Comparison of ENCODE assay signal across 7 mouse cellular contexts in genomic region chrX:162760958-162761515, GRCm38 (mm10). TPM values are rescaled to one million over a fixed set of nuclear protein-coding genes. Genes with fewer than 3 reads are reported as not detected.
DNase-seq lines count a peak whose midpoint lies in the region; ATAC-seq and TF ChIP-seq lines count a peak whose summit lies in the region.

No protein-coding gene starts in this region.

- peak overlapping the region; percentile 93 for H3K4me3 ChIP-seq in cerebellum, adult 2 months (replicated peaks; ENCODE audit: insufficient read depth, low read depth, low read length)
- peak overlapping the region; percentile 66 for H3K4me3 ChIP-seq in kidney, postnatal 0 days (replicated peaks; ENCODE audit: low read depth, low read length)
- H3K4me3 ChIP-seq in stomach, embryonic 15.5 days (replicated peaks) = peak overlapping the region; percentile 64

- ATAC-seq in kidney, postnatal 0 days (replicated peaks; ENCODE audit: low FRiP score, low read depth) = 0 out of 2 replicates have a peak, but pooled peaks have one; percentile 2
- 0 out of 2 replicates have a peak, but pooled peaks have one; percentile 2 for ATAC-seq in megakaryocyte progenitor cell, adult 5-6 weeks (replicated peaks; ENCODE audit: poor library complexity)
- ATAC-seq in stomach, embryonic 15.5 days (ENCODE audit: insufficient read depth, low FRiP score, low read depth) = no peak

- H3K27me3 ChIP-seq in cerebellum, adult 2 months (ENCODE audit: control insufficient read depth, insufficient read depth, low read length) = no peaks in the 10 kb centered on the region
- H3K27me3 ChIP-seq in kidney, postnatal 0 days (ENCODE audit: insufficient read depth, low read length) = no peaks in the 10 kb centered on the region
- no peaks in the 10 kb centered on the region for H3K27me3 ChIP-seq in stomach, embryonic 15.5 days (replicated peaks)

- H3K36me3 ChIP-seq in kidney, postnatal 0 days (ENCODE audit: insufficient read depth, low read length) = no peaks in the 10 kb centered on the region
- H3K36me3 ChIP-seq in stomach, embryonic 15.5 days = no peaks in the 10 kb centered on the region

- H3K27ac ChIP-seq in cerebellum, adult 2 months (ENCODE audit: insufficient read depth, low read length) = no peak overlapping the region
- peak overlapping the region; percentile 99 for H3K27ac ChIP-seq in kidney, postnatal 0 days
- peak overlapping the region; percentile 98 for H3K27ac ChIP-seq in stomach, embryonic 15.5 days

- TF ChIP-seq POLR2A in cerebellum, adult 2 months (IDR thresholded peaks at IDR 0.05; ENCODE audit: borderline replicate concordance, insufficient read depth, low read length) = no peak

- H3K9ac ChIP-seq in kidney, postnatal 0 days (ENCODE audit: low read depth, low read length) = peak overlapping the region; percentile 85
- H3K9ac ChIP-seq in stomach, embryonic 15.5 days = peak overlapping the region; percentile 80

- WGBS in cerebellum, adult 2 months = 7% methylated on average over 40 of the region's 50 CpGs
- 33% methylated on average over 48 of the region's 50 CpGs for WGBS in kidney, postnatal 0 days
- 21% methylated on average over 27 of the region's 50 CpGs for WGBS in stomach, embryonic 15.5 days

- no peaks in the 10 kb centered on the region for H3K4me1 ChIP-seq in cerebellum, adult 2 months (ENCODE audit: control insufficient read depth, insufficient read depth, low read length)
- no peaks in the 10 kb centered on the region for H3K4me1 ChIP-seq in kidney, postnatal 0 days (replicated peaks; ENCODE audit: insufficient read depth, low read length)
- no peaks in the 10 kb centered on the region for H3K4me1 ChIP-seq in stomach, embryonic 15.5 days

- DNase-seq in spleen, postnatal 10 days (ENCODE audit: low spot score in 2 of 2) = peak; percentile 10 to 34
- DNase-seq in spleen, adult 18-20 months = no peak
- DNase-seq in cerebellum, adult 2 months = peak in 1 of 2 experiments; percentile 37
- DNase-seq in gastrocnemius, postnatal 10 days = peak; percentile 22
- DNase-seq in kidney, postnatal 0 days (ENCODE audit: low spot score) = peak; percentile 16

- H3K9me3 ChIP-seq in kidney, postnatal 0 days (replicated peaks; ENCODE audit: low read length) = no peaks in the 10 kb centered on the region
- H3K9me3 ChIP-seq in stomach, embryonic 15.5 days = no peaks in the 10 kb centered on the region

- peak overlapping the region; percentile 45 for H3K4me2 ChIP-seq in kidney, postnatal 0 days (ENCODE audit: low read length)
- peak overlapping the region; percentile 46 for H3K4me2 ChIP-seq in stomach, embryonic 15.5 days

- no peak for TF ChIP-seq CTCF in cerebellum, adult 2 months (IDR thresholded peaks at IDR 0.05; ENCODE audit: borderline replicate concordance, insufficient read depth, low read depth, low read length)
- TF ChIP-seq CTCF in kidney, postnatal 0 days (IDR thresholded peaks at IDR 0.05; ENCODE audit: low read depth) = no peak

RNA-seq across cellular contexts. Expression of gene Rbbp7, which starts 0.8 kb away (rescaled TPM):
- polyA plus RNA-seq in cerebellum, adult 2 months (2012; rRNA removed) = 109 and 111 TPM in 2 replicates
- 100 to 1,000 TPM; 151 to 160 TPM for total RNA-seq in gastrocnemius, postnatal 10 days (2021)
- polyA plus RNA-seq in kidney, postnatal 0 days (2015; fragmentation: Nextera tagmentation; extraction: Ambion mirVana) = 440 and 467 TPM in 2 replicates
- total RNA-seq in megakaryocyte progenitor cell, adult 5-6 weeks (2015) = 354 and 385 TPM in 2 replicates
- 267 and 297 TPM in 2 replicates for total RNA-seq in megakaryocyte progenitor cell, adult 5-6 weeks (2017)
- 591 and 639 TPM in 2 replicates for polyA plus RNA-seq in stomach, embryonic 15.5 days (2015; fragmentation: Nextera tagmentation; extraction: Ambion mirVana)

Comparison
In these comparisons a context has a peak if more than half of its experiments do, and no peak if none do; other contexts are left out.
1. DNase-seq: peak in spleen, postnatal 10 days (2 of 2), gastrocnemius, postnatal 10 days (single experiment) and kidney, postnatal 0 days (single experiment); none in spleen, adult 18-20 months (0 of 2).
2. Peak in every context shown above with its lines, with median percentiles within 50 percentile points of each other: H3K4me3 ChIP-seq.